Mouse (Mus musculus) limb, embryonic 13.5 days (tissue): ENCODE results near the gene Ncoa5. TPM values are rescaled to one million over a fixed set of nuclear protein-coding genes. Genes with fewer than 3 reads are reported as not detected.

Source experiments
- ATAC-seq: fragments of 200-750 bp; cut with Nextera tagmentation; 2 replicates; pipeline ENCODE4 v1.8.0; 2017; ENCODE audit warnings: low read depth, moderate number of reproducible peaks, moderate TSS enrichment; ENCODE audit not compliant: low FRiP score
- H3K27ac ChIP-seq: fragments of 300-500 bp; sonication (generic); 2 replicates; pipeline ENCODE4 v1.5.1; 2015; ENCODE audit warnings: inconsistent platforms, mild to moderate bottlenecking, moderate library complexity
- H3K27me3 ChIP-seq: fragments of 300-500 bp; sonication (generic); 2 replicates; pipeline ENCODE4 v1.6.1; 2015; ENCODE audit warnings: mild to moderate bottlenecking, inconsistent platforms
- H3K36me3 ChIP-seq: fragments of 300-500 bp; sonication (generic); 2 replicates; pipeline ENCODE4 v1.6.1; 2015; ENCODE audit warnings: inconsistent platforms, mild to moderate bottlenecking, moderate library complexity
- H3K4me1 ChIP-seq: fragments of 300-500 bp; sonication (generic); 2 replicates; pipeline ENCODE4 v1.6.1; 2015; ENCODE audit warnings: inconsistent platforms
- H3K4me2 ChIP-seq: fragments of 300-500 bp; sonication (generic); replicated peaks from 2 replicates; pipeline ENCODE4 v1.6.1; 2015; ENCODE audit warnings: inconsistent platforms, mild to moderate bottlenecking, moderate library complexity
- H3K4me3 ChIP-seq: fragments of 300-500 bp; sonication (generic); 2 replicates; pipeline ENCODE4 v1.5.1; 2015; ENCODE audit warnings: moderate library complexity, mild to moderate bottlenecking, inconsistent platforms
- H3K9ac ChIP-seq: fragments of 300-500 bp; sonication (generic); 2 replicates; pipeline ENCODE4 v1.6.1; 2015; ENCODE audit warnings: mild to moderate bottlenecking, inconsistent platforms
- H3K9me3 ChIP-seq: fragments of 300-500 bp; sonication (generic); 2 replicates; pipeline ENCODE4 v1.6.1; 2016; ENCODE audit warnings: inconsistent platforms
- WGBS: fragments of 180-500 bp; shearing (Covaris S2); methylation state at CpG from one replicate; pipeline ENCODE4 v1.1.7; 2015; 5-methylcytosine and 5-hydroxymethylcytosine counted together
- polyA plus RNA-seq: library from polyadenylated mRNA; unstranded; fragments of >200 nt; fragmentation: Nextera tagmentation; extraction: Ambion mirVana; gene quantifications from 2 replicates; pipeline ENCODE4 v1.2.1, GENCODE M21; 2015

Gene Ncoa5
- polyA plus RNA-seq, 1 experiment from 2014 or later, result 99.1 TPM

DNA sequence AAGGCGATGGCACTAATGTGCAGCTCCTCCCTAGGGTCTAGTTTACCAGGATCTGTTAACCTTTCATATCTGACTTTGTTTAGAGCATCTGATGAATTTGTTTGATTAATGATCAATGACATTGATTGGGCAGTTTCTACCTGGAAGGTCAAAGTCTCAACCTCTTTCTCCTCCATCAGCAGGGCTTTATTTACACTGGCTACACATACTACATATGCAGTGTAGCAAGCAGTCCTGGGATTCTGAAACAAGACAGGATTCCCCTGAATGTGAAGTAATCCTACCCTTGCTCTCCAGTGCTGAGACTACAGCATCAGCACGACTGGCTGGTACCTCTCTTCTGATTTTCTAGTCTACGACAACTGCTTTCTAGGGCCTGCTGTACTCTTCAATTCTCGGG is 27.9 kb downstream of the Ncoa5 start:
- Histone ChIP-seq H3K9ac (no peak overlapping the region), H3K27ac (no peak overlapping the region), H3K4me2 (no peak overlapping the region), H3K27me3 (no peaks in the 10 kb centered on the region), H3K36me3 (peaks cover 100% of the 10 kb centered on the region), H3K4me3 (no peak overlapping the region), H3K4me1 (no peaks in the 10 kb centered on the region), H3K9me3 (no peaks in the 10 kb centered on the region)
- no peak for ATAC-seq
- 91% methylated on average over 4 of the region's 4 CpGs for WGBS

DNA sequence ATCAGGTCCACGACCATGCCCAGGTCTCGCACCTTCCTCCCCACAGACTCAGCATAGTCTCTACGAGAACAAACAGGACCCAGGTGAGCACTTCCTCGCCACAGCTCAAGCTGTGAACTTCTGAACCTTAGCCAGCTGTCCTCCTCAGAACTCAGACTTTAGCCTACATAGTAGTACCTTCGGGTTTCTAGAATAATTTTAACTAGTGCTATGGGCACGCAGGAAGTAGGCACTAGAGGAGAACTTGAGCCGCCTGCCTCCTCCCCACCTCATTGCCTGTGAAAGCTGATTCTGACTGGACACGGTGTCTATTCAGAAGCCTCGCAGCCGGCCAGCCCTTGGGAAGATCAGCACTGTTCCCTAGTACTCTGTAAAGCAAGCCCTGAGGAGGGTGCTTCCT is 30.4 kb downstream of the Ncoa5 start:
- no peaks in the 10 kb centered on the region for H3K4me1 ChIP-seq
- H3K9ac ChIP-seq, result no peak overlapping the region
- H3K4me2 ChIP-seq, result no peak overlapping the region
- peaks cover 20% of the 10 kb centered on the region for H3K27me3 ChIP-seq
- no peak for ATAC-seq
- no peak overlapping the region for H3K27ac ChIP-seq
- H3K36me3 ChIP-seq, result peaks cover 100% of the 10 kb centered on the region
- H3K4me3 ChIP-seq, result no peak overlapping the region
- WGBS, result 80% methylated on average over 10 of the region's 10 CpGs
- H3K9me3 ChIP-seq, result no peaks in the 10 kb centered on the region

DNA sequence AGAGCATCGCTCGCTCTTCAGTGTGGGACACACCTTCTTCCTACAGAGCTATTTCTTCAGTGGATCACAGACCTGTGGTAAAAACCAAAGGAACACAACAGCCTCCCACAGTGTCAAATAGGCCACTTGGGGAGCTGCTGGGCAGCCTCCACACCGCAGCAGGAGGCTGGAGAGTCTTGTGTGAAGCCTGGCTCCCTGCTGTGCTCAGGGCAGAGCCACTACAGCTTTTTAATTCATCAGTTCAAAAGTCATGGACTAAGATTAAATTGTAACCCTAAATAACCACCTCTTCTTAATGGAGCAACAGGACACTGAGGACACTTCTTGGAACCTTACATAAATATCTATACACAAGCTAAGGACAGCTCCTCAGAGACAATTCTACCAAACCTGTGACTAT is 31.6 kb downstream of the Ncoa5 start:
- Histone ChIP-seq H3K27me3 (peaks cover 32% of the 10 kb centered on the region), H3K4me3 (no peak overlapping the region), H3K36me3 (peaks cover 96% of the 10 kb centered on the region), H3K4me2 (no peak overlapping the region), H3K9me3 (no peaks in the 10 kb centered on the region), H3K4me1 (peaks cover 8% of the 10 kb centered on the region), H3K27ac (no peak overlapping the region), H3K9ac (no peak overlapping the region)
- 86% methylated on average over 3 of the region's 3 CpGs for WGBS
- ATAC-seq, result no peak

DNA sequence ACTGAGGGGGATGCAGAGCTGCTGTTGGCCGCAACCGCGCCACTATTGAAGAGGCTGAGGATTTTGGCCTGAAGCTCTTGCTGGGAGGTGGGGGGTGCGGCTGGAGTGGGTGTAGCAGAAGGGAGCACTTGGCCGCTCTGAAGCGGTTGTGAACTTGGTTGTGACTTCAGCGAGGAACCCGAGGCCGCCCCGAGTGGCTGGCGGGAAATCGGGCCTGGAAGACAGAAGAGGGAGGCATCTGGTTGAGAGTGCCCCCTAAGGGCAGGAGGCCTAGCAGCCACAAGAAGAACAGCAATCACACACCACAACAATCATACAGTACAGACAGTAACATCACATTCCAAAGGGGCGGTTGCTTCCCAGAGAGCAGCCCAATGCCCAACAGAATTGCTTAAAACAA is 32.7 kb downstream of the Ncoa5 start:
- Histone ChIP-seq H3K4me1 (peaks cover 18% of the 10 kb centered on the region), H3K4me2 (no peak overlapping the region), H3K36me3 (peaks cover 85% of the 10 kb centered on the region), H3K4me3 (no peak overlapping the region), H3K9me3 (no peaks in the 10 kb centered on the region), H3K27ac (no peak overlapping the region), H3K9ac (no peak overlapping the region), H3K27me3 (peaks cover 43% of the 10 kb centered on the region)
- no peak for ATAC-seq
- WGBS, result 93% methylated on average over 13 of the region's 13 CpGs

DNA sequence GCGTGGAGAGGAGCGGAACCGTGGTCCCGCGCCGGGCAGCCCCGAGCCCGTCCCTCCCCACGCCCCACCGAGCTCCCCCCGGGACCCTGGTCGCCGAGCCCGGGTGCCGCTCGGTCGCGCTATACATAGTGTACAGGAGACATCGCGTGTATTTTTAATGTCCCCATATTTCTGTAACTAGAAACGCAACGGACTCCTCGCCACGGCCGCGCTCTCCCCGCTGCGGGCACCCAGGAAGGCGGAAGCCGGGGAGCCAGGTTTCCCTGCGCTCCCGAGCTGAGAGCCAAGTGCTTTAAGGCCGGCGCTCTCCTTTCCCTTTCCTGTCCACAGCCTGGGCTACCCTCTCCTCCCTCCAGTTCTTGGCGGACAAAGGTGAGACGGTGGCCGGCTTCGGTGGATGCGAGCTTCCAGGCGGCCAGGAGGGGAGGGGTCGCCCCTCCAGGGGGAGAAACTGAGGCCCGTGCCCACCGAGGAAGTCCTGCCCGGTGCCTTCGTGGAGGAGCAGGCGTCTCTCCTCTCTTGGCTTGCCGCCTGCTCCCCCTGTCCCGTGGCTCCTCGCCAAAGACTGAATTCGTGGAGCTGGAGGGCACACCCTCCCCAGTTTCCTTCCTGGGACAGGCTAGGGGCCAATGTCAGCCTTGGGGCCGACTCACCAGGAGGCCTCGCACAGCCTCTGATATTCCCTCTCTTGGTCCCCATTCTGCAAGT is 36.8 kb downstream of the Ncoa5 start:
- under 1% methylated on average over 51 of the region's 52 CpGs for WGBS
- H3K27me3 ChIP-seq, result peaks cover 79% of the 10 kb centered on the region
- H3K36me3 ChIP-seq, result peaks cover 44% of the 10 kb centered on the region

DNA sequence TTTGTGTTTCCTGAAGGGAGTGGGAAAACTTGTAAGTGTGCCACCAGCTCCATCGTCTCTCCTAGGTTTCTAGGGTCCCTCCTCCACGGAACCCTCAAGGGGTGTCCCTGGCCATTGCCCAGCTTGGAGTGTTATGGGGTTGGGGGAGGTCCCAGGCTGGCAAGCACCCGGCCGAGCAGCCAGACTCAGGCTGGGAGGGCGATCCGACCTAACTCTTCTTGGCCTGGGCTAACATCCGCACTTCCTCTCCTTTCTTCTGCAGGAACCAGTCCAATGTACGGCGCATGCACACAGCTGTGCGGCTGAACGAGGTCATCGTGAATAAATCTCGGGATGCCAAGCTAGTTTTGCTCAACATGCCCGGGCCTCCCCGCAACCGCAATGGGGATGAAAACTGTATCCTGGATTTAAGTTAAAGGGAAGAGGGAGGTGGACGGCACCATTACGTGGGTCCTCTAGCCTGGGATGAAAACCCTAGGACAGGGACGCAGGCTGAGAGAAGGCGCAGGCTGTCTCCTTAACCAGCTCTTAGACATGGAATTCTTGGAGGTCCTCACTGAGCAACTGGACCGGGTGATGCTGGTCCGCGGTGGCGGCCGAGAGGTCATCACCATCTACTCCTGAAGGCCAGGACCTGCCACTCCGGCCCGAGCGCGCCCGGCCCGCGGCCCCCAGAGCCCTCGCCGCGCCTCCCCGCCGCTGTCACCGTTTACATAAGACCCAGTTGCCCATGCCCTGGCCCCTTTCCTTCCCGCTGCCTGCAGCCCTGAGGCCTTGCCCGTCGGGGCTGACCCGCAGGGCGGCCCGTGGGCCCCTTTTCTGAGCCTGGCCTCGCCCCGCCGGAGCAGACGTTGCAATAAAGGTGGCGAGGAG is 37.6 kb downstream of the Ncoa5 start:
- Histone ChIP-seq H3K27me3 (peaks cover 85% of the 10 kb centered on the region), H3K27ac (no peak overlapping the region), H3K4me2 (peak overlapping the region; percentile 73), H3K9ac (peak overlapping the region; percentile 60), H3K9me3 (no peaks in the 10 kb centered on the region), H3K4me1 (peaks cover 18% of the 10 kb centered on the region), H3K4me3 (peak overlapping the region; percentile 41), H3K36me3 (peaks cover 36% of the 10 kb centered on the region)
- ATAC-seq, result no peak
- WGBS, result 8% methylated on average over 49 of the region's 49 CpGs

More for the DNA sequence above, 36.8 kb downstream of the Ncoa5 start:
- Histone ChIP-seq H3K4me1 (peaks cover 18% of the 10 kb centered on the region), H3K9ac (peak overlapping the region; percentile 60), H3K9me3 (no peaks in the 10 kb centered on the region), H3K4me3 (peak overlapping the region; percentile 41), H3K4me2 (peak overlapping the region; percentile 73), H3K27ac (no peak overlapping the region)
- no peak for ATAC-seq

DNA sequence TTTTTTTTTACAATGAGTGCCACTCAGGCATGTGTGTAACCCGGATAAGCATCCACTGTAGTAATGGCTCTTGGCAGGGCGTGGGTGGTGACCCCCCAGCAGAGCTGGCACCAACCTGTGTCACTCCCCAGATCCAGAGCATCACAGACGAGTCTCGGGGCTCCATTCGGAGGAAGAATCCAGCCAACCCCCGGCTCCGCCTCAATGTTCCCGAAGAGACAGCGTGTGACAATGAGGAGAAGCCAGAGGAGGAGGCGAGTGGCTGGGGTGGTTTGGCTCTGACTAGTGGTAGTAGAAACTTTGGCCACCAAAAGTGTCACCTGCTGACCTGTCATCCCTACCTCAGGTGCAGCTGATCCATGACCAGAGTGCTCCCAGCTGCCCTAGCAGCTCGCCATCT is 38.7 kb downstream of the Ncoa5 start:
- WGBS, result 68% methylated on average over 11 of the region's 11 CpGs

DNA sequence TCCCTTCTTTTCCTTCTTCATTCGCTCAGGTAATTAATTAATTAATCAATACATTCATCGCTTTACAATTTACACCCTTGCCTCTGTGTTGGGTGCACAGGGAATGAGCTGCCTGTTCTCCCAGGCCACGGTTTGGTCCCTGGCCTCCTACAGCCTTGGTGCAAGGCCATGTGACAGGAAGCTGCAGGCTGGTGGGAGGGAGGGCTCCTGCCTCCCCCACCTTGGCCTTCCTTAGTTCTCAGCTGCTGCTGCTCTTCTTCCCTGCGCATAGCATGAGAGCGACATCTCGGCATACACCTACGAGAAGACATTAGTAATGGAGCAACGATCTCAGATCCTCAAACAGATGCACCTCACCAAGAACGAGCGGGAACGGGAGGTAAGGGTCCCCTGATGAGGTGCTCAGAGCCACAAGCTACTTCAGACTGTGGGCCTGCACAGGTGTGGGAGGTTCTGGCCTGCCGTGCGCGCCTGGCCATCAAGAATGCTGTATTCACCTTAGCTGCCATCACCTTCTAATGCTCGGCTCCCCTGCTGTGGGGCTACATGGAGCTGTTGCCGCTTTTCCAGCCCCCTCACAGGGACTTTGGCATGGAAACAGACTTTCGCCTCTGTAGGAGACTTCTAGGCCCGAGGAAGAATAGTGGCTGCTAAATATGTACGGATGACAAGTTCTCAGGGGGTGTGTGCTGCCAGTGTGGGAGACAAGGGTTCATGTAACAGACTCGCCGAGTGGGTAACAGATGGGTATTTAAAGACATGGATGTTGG is 39.8 kb downstream of the Ncoa5 start:
- Histone ChIP-seq H3K27me3 (peaks cover 80% of the 10 kb centered on the region), H3K9me3 (no peaks in the 10 kb centered on the region)
- no peak for ATAC-seq

More for the DNA sequence above, 38.7 kb downstream of the Ncoa5 start:
- H3K36me3 ChIP-seq, result peaks cover 25% of the 10 kb centered on the region
- no peak for ATAC-seq
- no peak overlapping the region for H3K4me3 ChIP-seq
- peaks cover 18% of the 10 kb centered on the region for H3K4me1 ChIP-seq
- no peak overlapping the region for H3K9ac ChIP-seq
- no peak overlapping the region for H3K27ac ChIP-seq
- no peaks in the 10 kb centered on the region for H3K9me3 ChIP-seq
- no peak overlapping the region for H3K4me2 ChIP-seq
- peaks cover 89% of the 10 kb centered on the region for H3K27me3 ChIP-seq

DNA sequence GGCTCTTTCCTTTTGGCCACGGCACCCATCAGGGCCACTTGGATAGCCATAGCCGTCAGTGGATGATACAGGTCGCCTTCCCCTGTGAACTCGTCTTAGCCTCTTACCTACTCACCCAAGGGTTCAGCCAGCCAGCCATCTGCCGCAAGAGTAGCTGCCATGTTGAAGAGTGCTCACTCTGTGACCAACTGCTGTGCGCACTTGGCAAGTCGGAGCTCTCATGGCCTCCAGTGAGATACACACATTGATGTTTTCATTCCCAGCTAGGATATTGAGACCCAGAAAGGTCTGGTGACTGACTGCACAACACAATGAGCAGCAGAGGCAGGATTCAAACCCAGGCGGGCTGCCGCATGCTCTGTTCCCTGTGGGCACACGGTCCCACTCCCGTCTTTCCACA is 40.5 kb downstream of the Ncoa5 start:
- WGBS, result 89% methylated on average over 11 of the region's 11 CpGs
- peaks cover 73% of the 10 kb centered on the region for H3K27me3 ChIP-seq
- peaks cover 18% of the 10 kb centered on the region for H3K4me1 ChIP-seq
- H3K36me3 ChIP-seq, result peaks cover 7% of the 10 kb centered on the region
- H3K4me2 ChIP-seq, result no peak overlapping the region
- H3K4me3 ChIP-seq, result no peak overlapping the region
- ATAC-seq, result no peak
- no peak overlapping the region for H3K27ac ChIP-seq
- no peak overlapping the region for H3K9ac ChIP-seq
- no peaks in the 10 kb centered on the region for H3K9me3 ChIP-seq

More for the DNA sequence above, 39.8 kb downstream of the Ncoa5 start:
- Histone ChIP-seq H3K9ac (no peak overlapping the region), H3K27ac (no peak overlapping the region), H3K36me3 (peaks cover 14% of the 10 kb centered on the region), H3K4me3 (no peak overlapping the region), H3K4me2 (no peak overlapping the region), H3K4me1 (peaks cover 18% of the 10 kb centered on the region)
- WGBS, result 60% methylated on average over 21 of the region's 21 CpGs

DNA sequence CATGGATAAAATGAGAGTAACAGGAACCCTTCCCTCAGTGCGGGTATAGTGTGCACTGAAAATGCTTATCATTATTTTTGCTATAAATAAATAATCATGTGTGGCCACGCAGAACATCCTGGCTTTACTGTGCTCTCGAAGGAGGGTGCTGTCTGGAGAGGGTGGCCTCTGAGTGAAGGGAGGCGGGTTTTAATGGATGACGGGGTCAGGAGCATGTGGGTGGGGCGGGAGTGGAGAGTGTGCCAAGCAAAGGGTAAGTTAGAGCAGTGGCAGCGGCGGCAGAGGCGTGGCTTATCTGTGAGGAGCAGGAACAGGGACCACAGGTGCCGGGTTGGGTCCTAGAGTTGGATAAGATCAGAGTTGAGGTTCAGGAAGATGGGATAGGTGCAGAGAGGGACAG is 42.9 kb downstream of the Ncoa5 start:
- H3K9ac ChIP-seq, result no peak overlapping the region
- ATAC-seq, result no peak
- H3K4me1 ChIP-seq, result no peaks in the 10 kb centered on the region
- WGBS, result 43% methylated on average over 10 of the region's 10 CpGs
- H3K36me3 ChIP-seq, result no peaks in the 10 kb centered on the region
- no peaks in the 10 kb centered on the region for H3K9me3 ChIP-seq
- peaks cover 50% of the 10 kb centered on the region for H3K27me3 ChIP-seq
- no peak overlapping the region for H3K4me3 ChIP-seq
- no peak overlapping the region for H3K4me2 ChIP-seq
- no peak overlapping the region for H3K27ac ChIP-seq

DNA sequence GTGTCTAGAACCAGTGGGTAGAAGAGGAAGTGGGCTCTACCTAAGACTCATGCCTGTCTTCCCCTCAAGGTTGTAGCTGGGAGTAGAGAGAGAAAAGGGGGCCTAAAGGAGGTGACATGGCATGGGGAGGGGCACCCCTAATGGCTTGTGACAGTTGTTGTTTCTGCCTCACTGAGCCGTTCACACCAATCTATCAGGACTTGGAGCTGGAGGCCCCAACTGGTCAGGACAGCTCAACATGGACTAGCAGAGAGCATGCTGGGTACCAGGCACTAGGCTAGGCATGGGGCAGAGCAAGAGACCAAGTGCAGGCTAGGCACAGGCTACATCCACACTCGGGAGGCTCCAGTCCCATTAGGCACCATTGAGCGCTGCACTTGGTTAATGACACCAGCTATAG is 43.6 kb downstream of the Ncoa5 start:
- 71% methylated on average over 3 of the region's 3 CpGs for WGBS
- H3K9ac ChIP-seq, result no peak overlapping the region
- H3K27ac ChIP-seq, result no peak overlapping the region
- H3K4me2 ChIP-seq, result no peak overlapping the region
- H3K27me3 ChIP-seq, result peaks cover 43% of the 10 kb centered on the region
- no peaks in the 10 kb centered on the region for H3K36me3 ChIP-seq
- H3K9me3 ChIP-seq, result no peaks in the 10 kb centered on the region
- no peak for ATAC-seq
- no peak overlapping the region for H3K4me3 ChIP-seq
- H3K4me1 ChIP-seq, result no peaks in the 10 kb centered on the region

DNA sequence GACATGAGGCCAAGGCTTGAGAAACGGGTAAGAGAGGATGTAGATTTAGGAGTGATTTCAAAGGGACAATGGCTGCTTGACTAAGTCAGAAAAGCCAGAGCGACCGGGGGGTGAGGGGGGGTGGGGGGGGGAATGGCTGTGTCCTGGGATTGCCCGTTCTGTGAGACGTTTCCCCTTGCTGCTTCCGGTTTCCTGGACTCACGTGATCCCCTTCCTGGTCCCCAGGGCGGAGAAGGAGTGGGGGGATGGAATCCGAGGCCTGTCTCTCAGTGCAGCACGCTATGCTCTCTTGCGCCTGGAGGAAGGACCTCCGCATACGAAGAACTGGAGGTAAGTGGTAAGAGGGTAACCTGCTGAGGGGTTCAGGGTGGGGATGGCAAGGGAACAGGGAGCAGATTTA is 45.9 kb downstream of the Ncoa5 start:
- Histone ChIP-seq H3K9ac (no peak overlapping the region), H3K4me1 (no peaks in the 10 kb centered on the region), H3K27ac (no peak overlapping the region), H3K4me2 (no peak overlapping the region), H3K27me3 (peaks cover 21% of the 10 kb centered on the region), H3K9me3 (no peaks in the 10 kb centered on the region), H3K36me3 (no peaks in the 10 kb centered on the region), H3K4me3 (no peak overlapping the region)
- 65% methylated on average over 13 of the region's 13 CpGs for WGBS
- no peak for ATAC-seq
